Mouse (Mus musculus): Measurements from ENCODE around the gene Cdc34. TPM values are rescaled to one million over a fixed set of nuclear protein-coding genes. Genes with fewer than 3 reads are reported as not detected.

Gene Cdc34
- total and polyA plus RNA-seq, 2 experiments from 2014 or later, result 71.3 to 76.7 TPM

- Histone ChIP-seq H3K9ac (replicated peaks; ENCODE audit: low read length) (peak overlapping the region; percentile 84), H3K4me1 (ENCODE audit: insufficient read depth, low read length) (peaks cover 17% of the 10 kb centered on the region), H3K4me2 (ENCODE audit: low read depth, low read length) (peak overlapping the region; percentile 61), H3K27ac (peak overlapping the region; percentile 85), H3K36me3 (ENCODE audit: insufficient read depth, low read length) (peaks cover 20% of the 10 kb centered on the region), H3K4me3 (ENCODE audit: low read length) (peak overlapping the region; percentile 73), H3K9me3 (ENCODE audit: low read length) (no peaks in the 10 kb centered on the region), H3K27me3 (ENCODE audit: insufficient read depth, low read length) (no peaks in the 10 kb centered on the region)
- peak; percentile 14 for ATAC-seq
- no peak for DNase-seq (ENCODE audit: low spot score)
- no peak for TF ChIP-seq CTCF (IDR thresholded peaks at IDR 0.05; ENCODE audit: low read depth)
- WGBS, result 39% methylated on average over 11 of the region's 11 CpGs
These were observed 1.1 kb upstream of the Cdc34 start for GRCm38 (mm10) chr10:79680606-79681495.

- TF ChIP-seq CTCF (IDR thresholded peaks at IDR 0.05; ENCODE audit: low read depth), result no peak
- Histone ChIP-seq H3K9ac (replicated peaks; ENCODE audit: low read length) (peak overlapping the region; percentile 84), H3K9me3 (ENCODE audit: low read length) (no peaks in the 10 kb centered on the region), H3K27me3 (ENCODE audit: insufficient read depth, low read length) (no peaks in the 10 kb centered on the region), H3K36me3 (ENCODE audit: insufficient read depth, low read length) (peaks cover 34% of the 10 kb centered on the region), H3K27ac (peak overlapping the region; percentile 85), H3K4me1 (ENCODE audit: insufficient read depth, low read length) (peaks cover 17% of the 10 kb centered on the region), H3K4me3 (ENCODE audit: low read length) (peak overlapping the region; percentile 73), H3K4me2 (ENCODE audit: low read depth, low read length) (peak overlapping the region; percentile 96)
- ATAC-seq (no peak), DNase-seq (ENCODE audit: low spot score) (no peak)
- WGBS, result 0% methylated on average over 9 of the region's 10 CpGs
These were observed 538 bp downstream of the Cdc34 start for GRCm38 (mm10) chr10:79682551-79682915.

GRCm38 (mm10) chr10:79682916-79683582 is 1.1 kb downstream of the Cdc34 start:
- peak; percentile 64 for TF ChIP-seq CTCF (IDR thresholded peaks at IDR 0.05; ENCODE audit: low read depth)
- H3K4me2 ChIP-seq (ENCODE audit: low read depth, low read length), result peak overlapping the region; percentile 96
- H3K27me3 ChIP-seq (ENCODE audit: insufficient read depth, low read length), result no peaks in the 10 kb centered on the region
- H3K4me1 ChIP-seq (ENCODE audit: insufficient read depth, low read length), result peaks cover 17% of the 10 kb centered on the region
- peak overlapping the region; percentile 84 for H3K9ac ChIP-seq (replicated peaks; ENCODE audit: low read length)
- DNase-seq (ENCODE audit: low spot score) (peak; percentile 70), ATAC-seq (no peak)
- H3K4me3 ChIP-seq (ENCODE audit: low read length), result peak overlapping the region; percentile 73
- no peaks in the 10 kb centered on the region for H3K9me3 ChIP-seq (ENCODE audit: low read length)
- WGBS, result 2% methylated on average over 10 of the region's 10 CpGs
- peak overlapping the region; percentile 85 for H3K27ac ChIP-seq
- H3K36me3 ChIP-seq (ENCODE audit: insufficient read depth, low read length), result peaks cover 37% of the 10 kb centered on the region

- DNase-seq (ENCODE audit: low spot score) (no peak), ATAC-seq (no peak)
- Histone ChIP-seq H3K27ac (no peak overlapping the region), H3K9ac (replicated peaks; ENCODE audit: low read length) (peak overlapping the region; percentile 84; the same call in 1 of the 2 replicates), H3K27me3 (ENCODE audit: insufficient read depth, low read length) (no peaks in the 10 kb centered on the region), H3K9me3 (ENCODE audit: low read length) (no peaks in the 10 kb centered on the region), H3K36me3 (ENCODE audit: insufficient read depth, low read length) (peaks cover 44% of the 10 kb centered on the region), H3K4me1 (ENCODE audit: insufficient read depth, low read length) (peaks cover 17% of the 10 kb centered on the region), H3K4me3 (ENCODE audit: low read length) (peak overlapping the region; percentile 73; the same call in 1 of the 2 replicates), H3K4me2 (ENCODE audit: low read depth, low read length) (peak overlapping the region; percentile 96)
- no peak for TF ChIP-seq CTCF (IDR thresholded peaks at IDR 0.05; ENCODE audit: low read depth)
- 88% methylated on average over 6 of the region's 6 CpGs for WGBS
These were observed 2.0 kb downstream of the Cdc34 start for GRCm38 (mm10) chr10:79683726-79684640.

- H3K27me3 ChIP-seq (ENCODE audit: insufficient read depth, low read length), result no peaks in the 10 kb centered on the region
- H3K4me3 ChIP-seq (ENCODE audit: low read length), result no peak overlapping the region
- TF ChIP-seq CTCF (IDR thresholded peaks at IDR 0.05; ENCODE audit: low read depth), result no peak
- no peak overlapping the region for H3K4me2 ChIP-seq (ENCODE audit: low read depth, low read length)
- no peak overlapping the region for H3K27ac ChIP-seq
- ATAC-seq (no peak), DNase-seq (ENCODE audit: low spot score) (no peak)
- H3K9ac ChIP-seq (replicated peaks; ENCODE audit: low read length), result no peak overlapping the region
- WGBS, result 94% methylated on average over 25 of the region's 25 CpGs
- H3K9me3 ChIP-seq (ENCODE audit: low read length), result no peaks in the 10 kb centered on the region
- H3K36me3 ChIP-seq (ENCODE audit: insufficient read depth, low read length), result peaks cover 44% of the 10 kb centered on the region
- H3K4me1 ChIP-seq (ENCODE audit: insufficient read depth, low read length), result peaks cover 17% of the 10 kb centered on the region
These were observed 3.0 kb downstream of the Cdc34 start for GRCm38 (mm10) chr10:79684770-79685600.
